Mouse (Mus musculus) lung, embryonic 16.5 days (tissue): ENCODE results near the gene Rrp1. TPM values are rescaled to one million over a fixed set of nuclear protein-coding genes. Genes with fewer than 3 reads are reported as not detected.
A peak's percentile ranks its signal among the peaks of the same experiment; 100 is the strongest.

Experiments
- ATAC-seq: fragments of 200-750 bp; cut with Nextera tagmentation; 2 replicates; pipeline ENCODE4 v1.8.0; 2017; ENCODE audit warnings: low read depth, mild to moderate bottlenecking, moderate library complexity
- H3K27ac ChIP-seq: fragments of 300-500 bp; sonication (generic); 2 replicates; pipeline ENCODE4 v1.5.1; 2014; ENCODE audit warnings: mild to moderate bottlenecking, control low read depth, low read length
- H3K27me3 ChIP-seq: fragments of 300-500 bp; sonication (generic); 2 replicates; pipeline ENCODE4 v1.6.1; 2014; ENCODE audit warnings: low read depth, low read length, mixed read lengths; ENCODE audit not compliant: control insufficient read depth, insufficient read depth
- H3K36me3 ChIP-seq: fragments of 300-500 bp; sonication (generic); 2 replicates; pipeline ENCODE4 v1.6.1; 2014; ENCODE audit warnings: low read length; ENCODE audit not compliant: control insufficient read depth, insufficient read depth
- H3K4me1 ChIP-seq: fragments of 300-500 bp; sonication (generic); replicated peaks from 2 replicates; pipeline ENCODE4 v1.6.1; 2014; ENCODE audit warnings: low read length, mixed read lengths; ENCODE audit not compliant: control insufficient read depth, insufficient read depth
- H3K4me2 ChIP-seq: fragments of 300-500 bp; sonication (generic); 2 replicates; pipeline ENCODE4 v1.6.1; 2014; ENCODE audit warnings: low read depth, low read length, control low read depth
- H3K4me3 ChIP-seq: fragments of 300-500 bp; sonication (generic); 2 replicates; pipeline ENCODE4 v1.5.1; 2014; ENCODE audit warnings: mild to moderate bottlenecking, low read length, control low read depth
- H3K9ac ChIP-seq: fragments of 300-500 bp; sonication (generic); 2 replicates; pipeline ENCODE4 v1.6.1; 2014; ENCODE audit warnings: low read length, control low read depth
- H3K9me3 ChIP-seq: fragments of 300-500 bp; sonication (generic); 2 replicates; pipeline ENCODE4 v1.6.1; 2016; ENCODE audit warnings: low read length; ENCODE audit not compliant: control insufficient read depth
- WGBS: fragments of 180-500 bp; shearing (Covaris S2); extraction: QIAGEN DNeasy Blood & Tissue Kit; methylation state at CpG from one replicate; pipeline ENCODE4 v1.1.7; 2014; 5-methylcytosine and 5-hydroxymethylcytosine counted together
- polyA plus RNA-seq: library from polyadenylated mRNA; unstranded; fragments of >200 nt; fragmentation: Nextera tagmentation; extraction: Ambion mirVana; gene quantifications from 2 replicates; pipeline ENCODE4 v1.2.1, GENCODE M21; 2015

Rrp1 gene
- polyA plus RNA-seq, 1 experiment from 2014 or later = 274 TPM

- Histone ChIP-seq H3K4me3 (no peak overlapping the region), H3K27me3 (no peaks in the 10 kb centered on the region), H3K4me2 (no peak overlapping the region), H3K4me1 (no peaks in the 10 kb centered on the region), H3K9me3 (no peaks in the 10 kb centered on the region), H3K27ac (no peak overlapping the region), H3K36me3 (no peaks in the 10 kb centered on the region), H3K9ac (no peak overlapping the region)
- 92% methylated on average over 3 of the region's 3 CpGs for WGBS
- no peak for ATAC-seq
Observed at GRCm38 (mm10) chr10:78446195-78446594, 33.4 kb upstream of the Rrp1 start.

DNA sequence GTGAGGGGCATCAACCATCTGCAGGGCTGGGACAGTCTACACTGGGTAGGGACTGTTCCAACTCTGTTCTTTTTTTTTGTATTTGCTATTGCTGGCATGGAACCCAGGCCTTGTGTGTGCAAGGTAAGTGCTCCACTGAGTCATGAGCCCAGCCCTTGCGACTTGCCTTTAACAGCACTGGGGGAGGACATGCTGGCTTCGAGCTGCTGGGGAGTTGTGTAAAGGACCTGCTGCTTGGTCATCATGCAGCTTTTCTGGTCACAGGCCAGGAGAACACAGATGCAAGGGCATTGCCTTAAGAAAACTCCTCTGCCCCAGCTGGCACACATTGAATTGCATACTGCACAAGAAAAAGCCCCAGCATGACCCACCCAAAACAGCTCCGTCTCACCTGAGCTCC, 29.4 kb upstream of the Rrp1 start:
- Histone ChIP-seq H3K9ac (no peak overlapping the region), H3K4me3 (no peak overlapping the region), H3K4me1 (no peaks in the 10 kb centered on the region), H3K9me3 (no peaks in the 10 kb centered on the region), H3K27ac (no peak overlapping the region), H3K36me3 (no peaks in the 10 kb centered on the region), H3K27me3 (no peaks in the 10 kb centered on the region), H3K4me2 (no peak overlapping the region)
- 95% methylated on average over 3 of the region's 3 CpGs for WGBS
- ATAC-seq = no peak

DNA sequence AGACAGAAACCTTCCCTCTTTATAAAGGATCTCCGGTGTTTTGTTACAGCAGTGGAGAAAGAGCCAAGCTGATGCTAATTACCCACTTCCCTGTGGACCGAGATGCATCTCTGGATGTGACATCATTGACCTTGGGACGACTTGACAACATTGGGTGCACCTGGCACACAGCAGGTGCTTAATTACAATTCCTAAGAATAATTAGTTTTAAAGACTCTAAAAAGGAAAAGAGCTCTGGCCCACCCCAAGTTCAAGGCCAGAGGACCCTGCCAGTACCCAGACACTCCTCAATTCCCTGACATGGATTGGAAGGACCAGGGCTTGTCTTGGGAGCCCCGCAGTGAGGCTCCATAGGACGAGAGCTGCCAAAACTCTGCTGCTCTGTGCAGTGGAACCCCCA, 28.8 kb upstream of the Rrp1 start:
- Histone ChIP-seq H3K27me3 (no peaks in the 10 kb centered on the region), H3K4me2 (no peak overlapping the region), H3K4me1 (no peaks in the 10 kb centered on the region), H3K36me3 (no peaks in the 10 kb centered on the region), H3K27ac (no peak overlapping the region), H3K4me3 (no peak overlapping the region), H3K9ac (no peak overlapping the region), H3K9me3 (no peaks in the 10 kb centered on the region)
- WGBS = 84% methylated on average over 5 of the region's 5 CpGs
- ATAC-seq = no peak

DNA sequence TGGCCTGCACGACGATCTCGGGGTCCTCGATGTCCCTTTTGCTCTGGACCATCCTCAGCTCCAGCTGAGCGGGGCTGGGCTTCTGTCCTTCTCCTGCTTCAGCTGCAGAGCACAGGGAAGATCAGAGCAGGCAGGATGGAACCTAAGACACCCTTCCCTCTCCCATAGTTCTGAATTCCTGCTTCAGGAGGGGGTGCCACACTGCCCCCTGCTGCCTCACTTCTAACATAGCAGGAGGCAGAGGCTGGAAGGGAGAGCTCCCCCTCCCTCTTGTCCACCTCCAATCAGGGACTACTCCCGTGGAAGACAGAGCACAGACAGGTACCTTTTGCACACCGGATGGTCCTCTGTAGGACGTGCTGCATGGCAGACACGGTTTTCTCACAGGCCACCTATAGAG, 28.0 kb upstream of the Rrp1 start:
- H3K4me1 ChIP-seq = no peaks in the 10 kb centered on the region
- no peak overlapping the region for H3K27ac ChIP-seq
- no peak overlapping the region for H3K4me3 ChIP-seq
- no peak for ATAC-seq
- H3K36me3 ChIP-seq = no peaks in the 10 kb centered on the region
- H3K4me2 ChIP-seq = no peak overlapping the region
- 59% methylated on average over 9 of the region's 9 CpGs for WGBS
- H3K9ac ChIP-seq = no peak overlapping the region
- no peaks in the 10 kb centered on the region for H3K9me3 ChIP-seq
- H3K27me3 ChIP-seq = no peaks in the 10 kb centered on the region

DNA sequence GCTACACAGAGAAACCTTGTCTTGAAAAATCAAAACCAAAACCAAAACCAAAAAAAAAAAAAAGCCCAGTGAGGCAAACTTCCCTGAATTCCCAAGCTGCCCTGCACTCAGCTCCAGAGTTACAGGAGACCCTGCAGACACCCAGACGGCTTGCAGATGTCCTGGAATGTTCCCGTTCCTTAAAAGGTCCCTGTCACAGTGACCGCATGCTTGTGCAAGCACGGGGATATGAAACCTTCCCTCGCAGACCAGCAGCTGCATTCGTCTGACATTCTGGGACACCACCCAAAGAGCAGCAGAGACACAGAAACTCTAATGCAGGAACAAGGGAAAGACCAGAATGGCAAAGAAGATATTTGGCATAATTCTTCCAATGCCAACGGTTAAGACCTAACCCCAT, 27.1 kb upstream of the Rrp1 start:
- H3K9ac ChIP-seq = no peak overlapping the region
- H3K4me3 ChIP-seq = no peak overlapping the region
- WGBS = 78% methylated on average over 7 of the region's 7 CpGs
- no peak overlapping the region for H3K4me2 ChIP-seq
- H3K27ac ChIP-seq = no peak overlapping the region
- H3K4me1 ChIP-seq = no peaks in the 10 kb centered on the region
- no peak for ATAC-seq
- no peaks in the 10 kb centered on the region for H3K36me3 ChIP-seq
- H3K9me3 ChIP-seq = no peaks in the 10 kb centered on the region
- no peaks in the 10 kb centered on the region for H3K27me3 ChIP-seq

- ATAC-seq = no peak
- H3K4me2 ChIP-seq = no peak overlapping the region
- 51% methylated on average over 5 of the region's 5 CpGs for WGBS
Observed at GRCm38 (mm10) chr10:78439550-78439949, 26.7 kb upstream of the Rrp1 start.

DNA sequence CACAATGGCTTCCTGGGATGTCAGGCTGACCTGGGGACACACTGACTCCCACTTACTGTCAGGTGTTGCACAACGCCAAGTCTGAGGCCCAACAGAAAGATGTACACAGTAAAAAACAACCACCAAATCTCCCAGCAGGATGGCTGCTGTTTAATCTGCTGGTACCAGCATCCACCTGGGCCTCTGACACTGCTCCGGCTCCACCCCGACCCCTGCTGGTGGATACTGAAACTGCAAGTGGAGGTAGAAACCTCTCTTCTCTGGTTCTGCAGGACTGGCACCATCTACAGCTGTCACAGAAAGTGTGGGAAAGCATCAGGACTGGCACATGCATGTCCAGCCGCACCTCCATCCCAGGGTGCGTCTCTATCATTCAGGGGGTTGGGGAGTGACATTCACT, 25.3 kb upstream of the Rrp1 start:
- Histone ChIP-seq H3K4me2 (no peak overlapping the region), H3K27ac (no peak overlapping the region), H3K36me3 (no peaks in the 10 kb centered on the region), H3K27me3 (no peaks in the 10 kb centered on the region), H3K9ac (no peak overlapping the region), H3K9me3 (no peaks in the 10 kb centered on the region), H3K4me1 (no peaks in the 10 kb centered on the region), H3K4me3 (no peak overlapping the region)
- WGBS = 12% methylated on average over 5 of the region's 5 CpGs
- peak; percentile 18; the same call in 1 of the 2 replicates for ATAC-seq

More at GRCm38 (mm10) chr10:78439550-78439949, 26.7 kb upstream of the Rrp1 start:
- Histone ChIP-seq H3K27me3 (no peaks in the 10 kb centered on the region), H3K36me3 (no peaks in the 10 kb centered on the region), H3K9ac (no peak overlapping the region), H3K4me3 (no peak overlapping the region), H3K27ac (no peak overlapping the region), H3K9me3 (no peaks in the 10 kb centered on the region), H3K4me1 (no peaks in the 10 kb centered on the region)

GRCm38 (mm10) chr10:78432853-78433252, 20.0 kb upstream of the Rrp1 start:
- Histone ChIP-seq H3K4me3 (no peak overlapping the region), H3K4me2 (no peak overlapping the region), H3K36me3 (peaks cover 6% of the 10 kb centered on the region), H3K27ac (no peak overlapping the region), H3K27me3 (no peaks in the 10 kb centered on the region), H3K9ac (no peak overlapping the region), H3K4me1 (no peaks in the 10 kb centered on the region), H3K9me3 (no peaks in the 10 kb centered on the region)
- WGBS = 71% methylated on average over 3 of the region's 3 CpGs
- no peak for ATAC-seq

- Histone ChIP-seq H3K27ac (no peak overlapping the region), H3K27me3 (no peaks in the 10 kb centered on the region), H3K9me3 (no peaks in the 10 kb centered on the region), H3K36me3 (peaks cover 17% of the 10 kb centered on the region), H3K9ac (no peak overlapping the region), H3K4me2 (no peak overlapping the region), H3K4me1 (0 out of 2 replicates have a peak, but pooled peaks cover 2% of the 10 kb centered on the region), H3K4me3 (no peak overlapping the region)
- no peak for ATAC-seq
- 90% methylated on average over 2 of the region's 2 CpGs for WGBS
Observed at GRCm38 (mm10) chr10:78429776-78430175, 16.9 kb upstream of the Rrp1 start.

DNA sequence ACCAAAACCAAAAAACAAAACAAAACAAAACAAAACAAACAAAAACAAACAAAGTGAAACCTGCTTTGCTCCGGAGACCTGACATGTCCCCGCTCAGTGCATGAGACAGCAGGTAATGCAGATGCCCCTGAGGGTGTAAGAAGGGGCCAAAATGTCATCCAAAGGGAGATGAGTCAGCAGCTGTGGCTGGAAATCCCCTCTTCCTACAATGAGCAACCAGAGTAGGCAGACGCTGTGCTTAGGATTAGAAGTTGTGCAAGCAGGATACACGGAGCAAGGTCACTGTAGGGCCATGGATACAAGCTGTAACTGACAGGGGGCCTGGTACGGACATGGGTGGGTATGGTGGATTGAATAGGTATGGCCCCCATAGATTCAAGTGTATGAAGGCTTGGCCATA, 16.3 kb upstream of the Rrp1 start:
- no peak for ATAC-seq

More for the DNA sequence above, 16.3 kb upstream of the Rrp1 start:
- H3K4me3 ChIP-seq = no peak overlapping the region
- H3K9me3 ChIP-seq = no peaks in the 10 kb centered on the region
- H3K27ac ChIP-seq = no peak overlapping the region
- H3K9ac ChIP-seq = no peak overlapping the region
- H3K27me3 ChIP-seq = no peaks in the 10 kb centered on the region
- H3K36me3 ChIP-seq = peaks cover 17% of the 10 kb centered on the region
- H3K4me1 ChIP-seq = 0 out of 2 replicates have a peak, but pooled peaks cover 2% of the 10 kb centered on the region
- 81% methylated on average over 5 of the region's 5 CpGs for WGBS
- no peak overlapping the region for H3K4me2 ChIP-seq
